Mouse (Mus musculus) brain, embryonic 14.5 days (tissue): ENCODE results near the gene Rassf1.

ENCODE experiments used
- CTCF ChIP-seq: fragments of 200-500 bp; IDR thresholded peaks from 2 replicates; pipeline ENCODE4 v1.5.1; 2012; ENCODE audit warnings: inconsistent platforms, mild to moderate bottlenecking, moderate library complexity, borderline replicate concordance; ENCODE audit not compliant: insufficient read depth, insufficient read length; ENCODE audit errors: extremely low read depth
- POLR2A ChIP-seq: fragments of 200-500 bp; IDR thresholded peaks from 2 replicates; pipeline ENCODE4 v1.6.1; 2012; ENCODE audit warnings: mild to moderate bottlenecking, inconsistent platforms, borderline replicate concordance; ENCODE audit not compliant: poor library complexity, insufficient read depth, insufficient read length, severe bottlenecking; ENCODE audit errors: extremely low read depth

GRCm38 (mm10) chr9:107570016-107570415, 18.7 kb downstream of the Rassf1 start:
- TF ChIP-seq CTCF, result no peak
- TF ChIP-seq POLR2A, result no peak
